Mouse (Mus musculus): Measurements from ENCODE around the gene Mfap1b. TPM values are rescaled to one million over a fixed set of nuclear protein-coding genes. Genes with fewer than 3 reads are reported as not detected.

Mfap1b gene
- total and polyA plus RNA-seq, 2 experiments from 2014 or later, result 22.6 to 57.4 TPM

- ATAC-seq (ENCODE audit: low FRiP score) (no peak), DNase-seq (ENCODE audit: low spot score) (no peak)
- WGBS, result 65% methylated on average over 5 of the region's 5 CpGs
- Histone ChIP-seq H3K36me3 (ENCODE audit: insufficient read depth, low read length) (peaks cover 24% of the 10 kb centered on the region), H3K9me3 (ENCODE audit: low read length) (no peaks in the 10 kb centered on the region), H3K4me3 (ENCODE audit: low read depth, low read length) (no peak overlapping the region), H3K4me1 (ENCODE audit: insufficient read depth, low read length) (0 out of 2 replicates have a peak, but pooled peaks cover 4% of the 10 kb centered on the region), H3K27ac (ENCODE audit: low read depth, low read length) (no peak overlapping the region), H3K4me2 (ENCODE audit: low read depth, low read length, poor library complexity, severe bottlenecking) (no peak overlapping the region), H3K9ac (replicated peaks; ENCODE audit: low read length, poor library complexity, severe bottlenecking) (no peak overlapping the region), H3K27me3 (ENCODE audit: insufficient read depth, low read length) (peaks cover 8% of the 10 kb centered on the region; the same call in 1 of the 2 replicates)
- TF ChIP-seq CTCF (IDR thresholded peaks at IDR 0.05), result no peak
Measured at GRCm38 (mm10) chr2:121440834-121441605, 32.8 kb downstream of the Mfap1b start.

- H3K4me1 ChIP-seq (ENCODE audit: insufficient read depth, low read length), result 0 out of 2 replicates have a peak, but pooled peaks cover 4% of the 10 kb centered on the region
- H3K4me3 ChIP-seq (ENCODE audit: low read depth, low read length), result no peak overlapping the region
- peaks cover 8% of the 10 kb centered on the region; the same call in 1 of the 2 replicates for H3K27me3 ChIP-seq (ENCODE audit: insufficient read depth, low read length)
- 86% methylated on average over 4 of the region's 4 CpGs for WGBS
- no peak for ATAC-seq (ENCODE audit: low FRiP score)
- H3K9me3 ChIP-seq (ENCODE audit: low read length), result no peaks in the 10 kb centered on the region
- no peak overlapping the region for H3K27ac ChIP-seq (ENCODE audit: low read depth, low read length)
- no peak overlapping the region; the same call in 1 of the 2 replicates for H3K9ac ChIP-seq (replicated peaks; ENCODE audit: low read length, poor library complexity, severe bottlenecking)
- no peak for DNase-seq (ENCODE audit: low spot score)
- H3K36me3 ChIP-seq (ENCODE audit: insufficient read depth, low read length), result peaks cover 32% of the 10 kb centered on the region
- no peak overlapping the region for H3K4me2 ChIP-seq (ENCODE audit: low read depth, low read length, poor library complexity, severe bottlenecking)
- no peak for TF ChIP-seq CTCF (IDR thresholded peaks at IDR 0.05)
Measured at GRCm38 (mm10) chr2:121439746-121440145, 34.1 kb downstream of the Mfap1b start.

GRCm38 (mm10) chr2:121434854-121435253 is 39.0 kb downstream of the Mfap1b start:
- no peaks in the 10 kb centered on the region for H3K9me3 ChIP-seq (ENCODE audit: low read length)
- no peak overlapping the region for H3K4me2 ChIP-seq (ENCODE audit: low read depth, low read length, poor library complexity, severe bottlenecking)
- ATAC-seq (ENCODE audit: low FRiP score) (no peak), DNase-seq (ENCODE audit: low spot score) (peak; percentile 49)
- no peaks in the 10 kb centered on the region for H3K27me3 ChIP-seq (ENCODE audit: insufficient read depth, low read length)
- H3K4me1 ChIP-seq (ENCODE audit: insufficient read depth, low read length), result no peaks in the 10 kb centered on the region
- no peak overlapping the region for H3K9ac ChIP-seq (replicated peaks; ENCODE audit: low read length, poor library complexity, severe bottlenecking)
- WGBS, result 100% methylated on average over 1 of the region's 1 CpGs
- H3K36me3 ChIP-seq (ENCODE audit: insufficient read depth, low read length), result peaks cover 57% of the 10 kb centered on the region
- no peak overlapping the region for H3K4me3 ChIP-seq (ENCODE audit: low read depth, low read length)
- peak; percentile 65 for TF ChIP-seq CTCF (IDR thresholded peaks at IDR 0.05)
- H3K27ac ChIP-seq (ENCODE audit: low read depth, low read length), result no peak overlapping the region

- no peak overlapping the region for H3K4me3 ChIP-seq (ENCODE audit: low read depth, low read length)
- H3K9me3 ChIP-seq (ENCODE audit: low read length), result no peaks in the 10 kb centered on the region
- peaks cover 30% of the 10 kb centered on the region for H3K36me3 ChIP-seq (ENCODE audit: insufficient read depth, low read length)
- H3K4me2 ChIP-seq (ENCODE audit: low read depth, low read length, poor library complexity, severe bottlenecking), result no peak overlapping the region
- DNase-seq (ENCODE audit: low spot score) (no peak), ATAC-seq (ENCODE audit: low FRiP score) (no peak)
- no peak overlapping the region for H3K9ac ChIP-seq (replicated peaks; ENCODE audit: low read length, poor library complexity, severe bottlenecking)
- no peak for TF ChIP-seq CTCF (IDR thresholded peaks at IDR 0.05)
- no peaks in the 10 kb centered on the region for H3K27me3 ChIP-seq (ENCODE audit: insufficient read depth, low read length)
- 97% methylated on average over 2 of the region's 2 CpGs for WGBS
- H3K4me1 ChIP-seq (ENCODE audit: insufficient read depth, low read length), result no peaks in the 10 kb centered on the region
- no peak overlapping the region for H3K27ac ChIP-seq (ENCODE audit: low read depth, low read length)
Measured at GRCm38 (mm10) chr2:121425890-121426289, 48.0 kb downstream of the Mfap1b start.

- Histone ChIP-seq H3K36me3 (ENCODE audit: insufficient read depth, low read length) (peaks cover 25% of the 10 kb centered on the region), H3K4me3 (ENCODE audit: low read depth, low read length) (no peak overlapping the region)
- WGBS, result 93% methylated on average over 2 of the region's 2 CpGs
Measured at GRCm38 (mm10) chr2:121423166-121423565, 50.7 kb downstream of the Mfap1b start.

GRCm38 (mm10) chr2:121418476-121418875 is 55.4 kb downstream of the Mfap1b start:
- 91% methylated on average over 3 of the region's 3 CpGs for WGBS
- DNase-seq (ENCODE audit: low spot score), result no peak
- Histone ChIP-seq H3K27me3 (ENCODE audit: insufficient read depth, low read length) (no peaks in the 10 kb centered on the region), H3K4me1 (ENCODE audit: insufficient read depth, low read length) (peaks cover 9% of the 10 kb centered on the region; the same call in 1 of the 2 replicates), H3K4me2 (ENCODE audit: low read depth, low read length, poor library complexity, severe bottlenecking) (no peak overlapping the region), H3K27ac (ENCODE audit: low read depth, low read length) (no peak overlapping the region), H3K9ac (replicated peaks; ENCODE audit: low read length, poor library complexity, severe bottlenecking) (no peak overlapping the region), H3K36me3 (ENCODE audit: insufficient read depth, low read length) (peaks cover 10% of the 10 kb centered on the region; the same call in 1 of the 2 replicates), H3K4me3 (ENCODE audit: low read depth, low read length) (no peak overlapping the region), H3K9me3 (ENCODE audit: low read length) (no peaks in the 10 kb centered on the region)
- ATAC-seq (ENCODE audit: low FRiP score), result no peak
- TF ChIP-seq CTCF (IDR thresholded peaks at IDR 0.05), result no peak

More at GRCm38 (mm10) chr2:121423166-121423565, 50.7 kb downstream of the Mfap1b start:
- no peaks in the 10 kb centered on the region for H3K9me3 ChIP-seq (ENCODE audit: low read length)
- no peaks in the 10 kb centered on the region for H3K4me1 ChIP-seq (ENCODE audit: insufficient read depth, low read length)
- no peak overlapping the region for H3K27ac ChIP-seq (ENCODE audit: low read depth, low read length)
- no peak overlapping the region for H3K4me2 ChIP-seq (ENCODE audit: low read depth, low read length, poor library complexity, severe bottlenecking)
- TF ChIP-seq CTCF (IDR thresholded peaks at IDR 0.05), result no peak
- no peak overlapping the region for H3K9ac ChIP-seq (replicated peaks; ENCODE audit: low read length, poor library complexity, severe bottlenecking)
- ATAC-seq (ENCODE audit: low FRiP score), result no peak
- DNase-seq (ENCODE audit: low spot score), result no peak
- H3K27me3 ChIP-seq (ENCODE audit: insufficient read depth, low read length), result no peaks in the 10 kb centered on the region

Data from midbrain, postnatal 0 days (tissue).